Mouse (Mus musculus) ES-E14 (cell line): ENCODE results near the gene Adcy5. TPM values are rescaled to one million over a fixed set of nuclear protein-coding genes. Genes with fewer than 3 reads are reported as not detected.

ENCODE experiments used
- DNase-seq: peaks from one replicate; pipeline ENCODE4 v3.0.0-alpha.2; 2013; ENCODE audit warnings: low read depth, low spot score
- H3K27ac ChIP-seq: 2 replicates; pipeline ENCODE4 v1.5.1; 2012; ENCODE audit warnings: low read depth, mild to moderate bottlenecking, low read length, moderate library complexity, mixed read lengths; ENCODE audit not compliant: poor library complexity, insufficient read depth, severe bottlenecking
- H3K36me3 ChIP-seq: 2 replicates; pipeline ENCODE4 v1.6.1; 2012; ENCODE audit warnings: mild to moderate bottlenecking, low read length, moderate library complexity, mixed read lengths; ENCODE audit not compliant: control insufficient read depth, poor library complexity, insufficient read depth, severe bottlenecking
- H3K4me1 ChIP-seq, 2 experiments: fragments of 150-350 bp in 1 of 2; sonication (generic) in 1 of 2; 2 replicates each; pipeline ENCODE4 v1.6.1; 2012; ENCODE audit warnings: low read length in 2 of 2, mild to moderate bottlenecking in 1 of 2, mixed read lengths in 1 of 2; ENCODE audit not compliant: control insufficient read depth in 2 of 2, insufficient read depth in 2 of 2, poor library complexity in 1 of 2
- H3K4me3 ChIP-seq, 2 experiments: fragments of 150-350 bp in 1 of 2; sonication (generic) in 1 of 2; 2 replicates each; pipeline ENCODE4 v1.5.1; 2012; ENCODE audit warnings: low read length in 2 of 2, low read depth in 1 of 2, mild to moderate bottlenecking in 1 of 2, mixed read lengths in 1 of 2; ENCODE audit not compliant: insufficient read depth in 1 of 2, poor library complexity in 1 of 2, severe bottlenecking in 1 of 2
- H3K9ac ChIP-seq: 2 replicates; pipeline ENCODE4 v1.6.1; 2012; ENCODE audit warnings: low read depth, mild to moderate bottlenecking, low read length, mixed read lengths; ENCODE audit not compliant: poor library complexity, insufficient read depth, severe bottlenecking
- H3K9me3 ChIP-seq: fragments of 150-350 bp; sonication (generic); 2 replicates; pipeline ENCODE4 v1.6.1; 2012; ENCODE audit warnings: low read depth, mild to moderate bottlenecking, low read length; ENCODE audit not compliant: control insufficient read depth, insufficient read depth
- CHD2 ChIP-seq: IDR thresholded peaks from 2 replicates; pipeline ENCODE4 v1.6.1; 2014; ENCODE audit warnings: mild to moderate bottlenecking, low read depth, low read length, inconsistent platforms
- HCFC1 ChIP-seq: IDR thresholded peaks from 2 replicates; pipeline ENCODE4 v1.6.1; 2012; ENCODE audit warnings: low read length, inconsistent platforms, borderline replicate concordance; ENCODE audit not compliant: insufficient read depth
- MAFK ChIP-seq: IDR thresholded peaks from 2 replicates; pipeline ENCODE4 v1.6.1; 2014; ENCODE audit warnings: mild to moderate bottlenecking, low read depth, low read length, inconsistent platforms; ENCODE audit not compliant: insufficient read depth
- ZC3H11A ChIP-seq: IDR thresholded peaks from 2 replicates; pipeline ENCODE4 v1.6.1; 2012; ENCODE audit warnings: low read depth, mild to moderate bottlenecking, inconsistent platforms, low read length, borderline replicate concordance
- ZNF384 ChIP-seq: IDR thresholded peaks from 2 replicates; pipeline ENCODE4 v1.6.1; 2012; ENCODE audit warnings: low read depth, low read length, inconsistent platforms
- in situ Hi-C, 2 experiments: fragments of 600-800 bp; cut with MboI; formaldehyde crosslinking; loops; one replicate each; pipeline ENCODE4 v1.15.1; 2025; ENCODE audit warnings: low sequenced_read_pairs in 2 of 2, inconsistent platforms in 1 of 2; ENCODE audit not compliant: unreplicated experiment in 2 of 2
- total RNA-seq: library from RNA; depleted of rRNA; stranded (reverse); fragments of 300-350 nt; gene quantifications from 2 replicates; pipeline ENCODE4 v1.2.3, GENCODE M21; 2012

Gene Adcy5
- total RNA-seq, 1 experiment: 0.85 TPM

- H3K27ac ChIP-seq: no peak overlapping the region
- TF ChIP-seq ZC3H11A: no peak
- no peak for TF ChIP-seq ZNF384
- no peak for TF ChIP-seq CHD2
- TF ChIP-seq HCFC1: no peak
- no peak overlapping the region for H3K9ac ChIP-seq
- H3K4me1 ChIP-seq: no peaks in the 10 kb centered on the region
- DNase-seq: no peak
- no peak overlapping the region for H3K4me3 ChIP-seq
- no peaks in the 10 kb centered on the region for H3K36me3 ChIP-seq
- in situ Hi-C loops: no loop called here
- no peaks in the 10 kb centered on the region for H3K9me3 ChIP-seq
Measured at GRCm38 (mm10) chr16:35205681-35206080, 51.0 kb downstream of the Adcy5 start.

- no peak for DNase-seq
- Histone ChIP-seq H3K27ac (no peak overlapping the region), H3K9ac (no peak overlapping the region), H3K36me3 (no peaks in the 10 kb centered on the region), H3K4me3 (no peak overlapping the region), H3K4me1 (no peaks in the 10 kb centered on the region), H3K9me3 (no peaks in the 10 kb centered on the region)
- in situ Hi-C loops: no loop called here
- TF ChIP-seq ZNF384: no peak
- TF ChIP-seq HCFC1: no peak
- TF ChIP-seq CHD2: no peak
- no peak for TF ChIP-seq ZC3H11A
- no peak for TF ChIP-seq MAFK
Measured at GRCm38 (mm10) chr16:35206426-35206825, 51.7 kb downstream of the Adcy5 start.

- TF ChIP-seq ZC3H11A (no peak), ZNF384 (no peak), HCFC1 (no peak), MAFK (no peak), CHD2 (no peak)
- H3K4me3 ChIP-seq: no peak overlapping the region
- in situ Hi-C loops: no loop called here
- no peaks in the 10 kb centered on the region for H3K36me3 ChIP-seq
- H3K9me3 ChIP-seq: no peaks in the 10 kb centered on the region
- no peak overlapping the region for H3K9ac ChIP-seq
- H3K4me1 ChIP-seq: no peaks in the 10 kb centered on the region
- no peak overlapping the region for H3K27ac ChIP-seq
- no peak for DNase-seq
Measured at GRCm38 (mm10) chr16:35208796-35209195, 54.1 kb downstream of the Adcy5 start.

- Histone ChIP-seq H3K4me1 (no peaks in the 10 kb centered on the region), H3K36me3 (no peaks in the 10 kb centered on the region), H3K4me3 (no peak overlapping the region), H3K9ac (no peak overlapping the region), H3K9me3 (no peaks in the 10 kb centered on the region), H3K27ac (no peak overlapping the region)
- in situ Hi-C loops: no loop called here
- DNase-seq: no peak
- TF ChIP-seq ZNF384 (no peak), HCFC1 (no peak)
Measured at GRCm38 (mm10) chr16:35209753-35210152, 55.1 kb downstream of the Adcy5 start.

- H3K9ac ChIP-seq: no peak overlapping the region
- H3K4me3 ChIP-seq: no peak overlapping the region
- no peaks in the 10 kb centered on the region for H3K36me3 ChIP-seq
- TF ChIP-seq ZC3H11A (no peak), HCFC1 (no peak), ZNF384 (no peak)
- in situ Hi-C loops: no loop called here
- no peak for DNase-seq
- H3K4me1 ChIP-seq: no peaks in the 10 kb centered on the region
- no peak overlapping the region for H3K27ac ChIP-seq
- H3K9me3 ChIP-seq: no peaks in the 10 kb centered on the region
Measured at GRCm38 (mm10) chr16:35215047-35215446, 60.4 kb downstream of the Adcy5 start.
